Comparison of ENCODE assay signal across 9 mouse cellular contexts in genomic region chr9:63145249-63146125, GRCm38 (mm10). TPM values are rescaled to one million over a fixed set of nuclear protein-coding genes. Genes with fewer than 3 reads are reported as not detected.
DNase-seq lines count a peak whose midpoint lies in the region; ATAC-seq lines count a peak whose summit lies in the region.
"Had no signal": no experiment of that assay in that cellular context is flagged by ENCODE, and none has a peak within 500 bp of the region (broad histone marks: within the 10 kb centered on the region; RNA-seq: fewer than 3 reads in every experiment).

No protein-coding gene starts in this region.

- peaks cover 100% of the 10 kb centered on the region for H3K27me3 ChIP-seq in hindbrain, embryonic 13.5 days
- H3K27me3 ChIP-seq in midbrain, embryonic 14.5 days (ENCODE audit: control insufficient read depth, insufficient read depth, low read length), result peaks cover 98% of the 10 kb centered on the region

- peak overlapping the region; percentile 51 for H3K4me3 ChIP-seq in hindbrain, embryonic 13.5 days
- peak overlapping the region; percentile 21 for H3K4me3 ChIP-seq in midbrain, embryonic 14.5 days (replicated peaks; ENCODE audit: low read depth, low read length)

- peak; percentile 89 for DNase-seq in heart, adult 11 months
- DNase-seq in heart, postnatal 25 days (ENCODE audit: low spot score), result no peak
- peak; percentile 68 for DNase-seq in R1 (ENCODE audit: low read depth, low spot score)
- peak; percentile 60 for DNase-seq in midbrain, embryonic 14.5 days
- no peak for DNase-seq in Muller cell, postnatal 12 days (ENCODE audit: inconsistent ontology term)
- no peak for DNase-seq in frontal cortex, postnatal 10 days (ENCODE audit: low spot score in 2 of 2)
- no peak for DNase-seq in adrenal gland, postnatal 4 days (ENCODE audit: low spot score in 2 of 2)
- DNase-seq: kidney, postnatal 14 days had no signal

- ATAC-seq in hindbrain, embryonic 13.5 days (ENCODE audit: low FRiP score), result no peak
- no peak for ATAC-seq in midbrain, embryonic 14.5 days (ENCODE audit: low FRiP score, low TSS enrichment)

- intact Hi-C loops in heart, postnatal 25 days (cut with DNase I), result no loop called here

- H3K9ac ChIP-seq in hindbrain, embryonic 13.5 days, result peak overlapping the region; percentile 85
- peak overlapping the region; percentile 36; the same call in 1 of the 2 replicates for H3K9ac ChIP-seq in midbrain, embryonic 14.5 days (replicated peaks; ENCODE audit: low read length)

- peaks cover 89% of the 10 kb centered on the region for H3K4me1 ChIP-seq in hindbrain, embryonic 13.5 days (replicated peaks)
- H3K4me1 ChIP-seq in midbrain, embryonic 14.5 days (ENCODE audit: control insufficient read depth, insufficient read depth, low read length), result peaks cover 22% of the 10 kb centered on the region

- under 1% methylated on average over 64 of the region's 73 CpGs for WGBS in hindbrain, embryonic 13.5 days
- under 1% methylated on average over 68 of the region's 73 CpGs for WGBS in midbrain, embryonic 14.5 days

- no peaks in the 10 kb centered on the region for H3K36me3 ChIP-seq in hindbrain, embryonic 13.5 days
- H3K36me3 ChIP-seq in midbrain, embryonic 14.5 days (ENCODE audit: control insufficient read depth, insufficient read depth, low read length), result no peaks in the 10 kb centered on the region

- H3K9me3 ChIP-seq in hindbrain, embryonic 13.5 days, result no peaks in the 10 kb centered on the region
- no peaks in the 10 kb centered on the region for H3K9me3 ChIP-seq in midbrain, embryonic 14.5 days (ENCODE audit: control insufficient read depth, low read length)

- peak overlapping the region; percentile 92 for H3K27ac ChIP-seq in hindbrain, embryonic 13.5 days
- peak overlapping the region; percentile 49; the same call in 1 of the 2 replicates for H3K27ac ChIP-seq in midbrain, embryonic 14.5 days (replicated peaks; ENCODE audit: low read depth, low read length)

- peak overlapping the region; percentile 67 for H3K4me2 ChIP-seq in hindbrain, embryonic 13.5 days
- H3K4me2 ChIP-seq in midbrain, embryonic 14.5 days (ENCODE audit: low read length), result peak overlapping the region; percentile 31

RNA-seq across cellular contexts. Expression of gene Skor1, which starts 3.3 kb away (rescaled TPM):
- not detected for total RNA-seq in heart, postnatal 25 days (2021)
- polyA plus RNA-seq in hindbrain, embryonic 13.5 days (2015; fragmentation: Nextera tagmentation; extraction: Ambion mirVana), result 18.5 and 25.5 TPM in 2 replicates
- polyA plus RNA-seq in midbrain, embryonic 14.5 days (2014; fragmentation: Nextera tagmentation; extraction: Ambion mirVana), result 5.0 TPM in 2 replicates
- under 1 TPM; 0.23 to 0.34 TPM for total RNA-seq in adrenal gland, postnatal 4 days (2021)

Comparison
In these comparisons a context has a peak if more than half of its experiments do, and no peak if none do; other contexts are left out.
1. DNase-seq: peak in heart, adult 11 months (single experiment), R1 (single experiment) and midbrain, embryonic 14.5 days (single experiment); none in heart, postnatal 25 days (single experiment), Muller cell, postnatal 12 days (single experiment), frontal cortex, postnatal 10 days (0 of 2) and adrenal gland, postnatal 4 days (0 of 2).